Mouse (Mus musculus) heart, embryonic 10.5 days (tissue): ENCODE measurements around the gene Rdm1. TPM values are rescaled to one million over a fixed set of nuclear protein-coding genes. Genes with fewer than 3 reads are reported as not detected.

ENCODE experiments used
- DNase-seq: peaks from one replicate; pipeline ENCODE4 v3.0.0-alpha.2; 2017; ENCODE audit warnings: low spot score
- H3K27ac ChIP-seq: fragments of 300-500 bp; sonication (generic); 2 replicates; pipeline ENCODE4 v1.5.1; 2016; ENCODE audit warnings: mild to moderate bottlenecking
- H3K27me3 ChIP-seq: fragments of 300-500 bp; sonication (generic); 2 replicates; pipeline ENCODE4 v1.6.1; 2016; ENCODE audit warnings: mild to moderate bottlenecking; ENCODE audit not compliant: poor library complexity, insufficient read depth, severe bottlenecking
- H3K36me3 ChIP-seq: fragments of 300-500 bp; sonication (generic); 2 replicates; pipeline ENCODE4 v1.6.1; 2016; ENCODE audit warnings: mild to moderate bottlenecking, moderate library complexity
- H3K4me1 ChIP-seq: fragments of 300-500 bp; sonication (generic); 2 replicates; pipeline ENCODE4 v1.6.1; 2016; ENCODE audit warnings: mild to moderate bottlenecking
- H3K4me3 ChIP-seq: fragments of 300-500 bp; sonication (generic); 2 replicates; pipeline ENCODE4 v1.5.1; 2016; ENCODE audit warnings: mild to moderate bottlenecking, moderate library complexity
- H3K9me3 ChIP-seq: fragments of 300-500 bp; sonication (generic); 2 replicates; pipeline ENCODE4 v1.6.1; 2016; ENCODE audit warnings: mild to moderate bottlenecking, moderate library complexity
- WGBS: fragments of 180-500 bp; shearing (Covaris S2); methylation state at CpG from one replicate; pipeline ENCODE4 v1.1.7; 2016; 5-methylcytosine and 5-hydroxymethylcytosine counted together
- polyA plus RNA-seq: library from polyadenylated mRNA; unstranded; fragments of >200 nt; fragmentation: Nextera tagmentation; extraction: Ambion mirVana; gene quantifications from 2 replicates; pipeline ENCODE4 v1.2.1, GENCODE M21; 2016

Rdm1 gene
- polyA plus RNA-seq, 1 experiment from 2014 or later: 24.0 TPM

DNA sequence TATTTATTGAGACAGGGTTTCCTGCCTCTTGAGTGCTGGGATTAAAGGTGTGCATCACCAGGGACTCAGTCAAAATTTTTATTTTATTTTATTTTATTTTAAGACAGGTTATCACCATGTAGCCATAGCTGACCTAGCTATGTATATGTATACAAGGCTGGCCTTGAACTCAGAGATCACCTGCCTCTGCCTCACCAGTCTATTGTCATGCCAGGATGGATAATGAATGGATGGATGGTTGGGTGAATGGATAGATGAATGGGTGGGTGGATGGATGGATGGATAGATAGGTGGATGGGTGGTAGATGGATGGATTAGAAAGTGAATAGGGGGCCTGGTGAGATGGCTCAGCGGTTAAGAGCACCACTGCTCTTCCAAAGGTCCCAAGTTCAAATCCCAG lies 55.0 kb downstream of the Rdm1 start:
- no peak for DNase-seq
- H3K4me1 ChIP-seq: peaks cover 26% of the 10 kb centered on the region; the same call in 1 of the 2 replicates
- WGBS: 76% methylated on average over 1 of the region's 1 CpGs
- H3K9me3 ChIP-seq: no peaks in the 10 kb centered on the region
- H3K27me3 ChIP-seq: no peaks in the 10 kb centered on the region
- no peak overlapping the region for H3K27ac ChIP-seq
- no peak overlapping the region for H3K4me3 ChIP-seq
- H3K36me3 ChIP-seq: no peaks in the 10 kb centered on the region

- H3K9me3 ChIP-seq: no peaks in the 10 kb centered on the region
- H3K36me3 ChIP-seq: no peaks in the 10 kb centered on the region
- H3K27me3 ChIP-seq: no peaks in the 10 kb centered on the region
- DNase-seq: no peak
- no peak overlapping the region for H3K27ac ChIP-seq
- peaks cover 28% of the 10 kb centered on the region for H3K4me1 ChIP-seq
- WGBS: 67% methylated on average over 7 of the region's 7 CpGs
- no peak overlapping the region for H3K4me3 ChIP-seq
Observed at GRCm38 (mm10) chr11:101682410-101682960, 55.5 kb downstream of the Rdm1 start.

Other genes with a start within 250 kb of the Rdm1 start
- gene Aarsd1, start 209.6 kb upstream of the Rdm1 start, polyA plus RNA-seq: 60.4 and 66.6 TPM in 2 replicates
- 18.5 and 26.1 TPM in 2 replicates for gene Gm27029, start 202.4 kb upstream of the Rdm1 start, polyA plus RNA-seq
- 16.1 and 18.3 TPM in 2 replicates for gene Rundc1, start 202.1 kb upstream of the Rdm1 start, polyA plus RNA-seq
- gene Ptges3l, start 201.9 kb upstream of the Rdm1 start, polyA plus RNA-seq: 57.6 and 95.1 TPM in 2 replicates
- 311 and 360 TPM in 2 replicates for gene Rpl27, start 184.9 kb upstream of the Rdm1 start, polyA plus RNA-seq
- 9.4 and 9.8 TPM in 2 replicates for gene Ifi35, start 178.8 kb upstream of the Rdm1 start, polyA plus RNA-seq
- 34.2 and 42.7 TPM in 2 replicates for gene Rnd2, start 162.2 kb upstream of the Rdm1 start, polyA plus RNA-seq
- gene Vat1, start 161.0 kb upstream of the Rdm1 start, polyA plus RNA-seq: 33.1 and 41.1 TPM in 2 replicates
- gene Brca1, start 75.2 kb upstream of the Rdm1 start, polyA plus RNA-seq: 13.4 and 14.9 TPM in 2 replicates
- gene Nbr1, start 75.0 kb upstream of the Rdm1 start, polyA plus RNA-seq: 54.1 and 64.6 TPM in 2 replicates
- 2.7 and 3.0 TPM in 2 replicates for gene Tmem106a, start 45.0 kb upstream of the Rdm1 start, polyA plus RNA-seq
- gene Gm11634, start 27.9 kb upstream of the Rdm1 start, polyA plus RNA-seq: not detected in 2 replicates
- 10.3 and 10.9 TPM in 2 replicates for gene Arl4d, start 38.3 kb downstream of the Rdm1 start, polyA plus RNA-seq
- 28.7 and 33.0 TPM in 2 replicates for gene Dhx8, start 105.7 kb downstream of the Rdm1 start, polyA plus RNA-seq
- gene Etv4, start 158.2 kb downstream of the Rdm1 start, polyA plus RNA-seq: 9.4 and 10.8 TPM in 2 replicates